Mouse (Mus musculus) megakaryocyte, adult 5-6 weeks (primary cell): ENCODE results near the gene Lrrc49. TPM values are rescaled to one million over a fixed set of nuclear protein-coding genes. Genes with fewer than 3 reads are reported as not detected.

Source experiments
- ATAC-seq: 2 replicates; pipeline ENCODE4 v1.8.0; 2016; ENCODE audit warnings: mild to moderate bottlenecking, inconsistent platforms; ENCODE audit not compliant: poor library complexity, severe bottlenecking
- total RNA-seq, 2 experiments: library from RNA; stranded (forward) in 1 of 2; stranded (reverse) in 1 of 2; fragments of 153-499, 151-499 nt in 1 of 2; fragments of 221-1000, 200-1000 nt in 1 of 2; gene quantifications; 2 replicates each; pipeline versions ENCODE4 v1.2.3 to v1.2.4; 2015 to 2017

Lrrc49 gene
- total RNA-seq, 2 experiments from 2014 or later = 2.8 to 3.6 TPM

- ATAC-seq = no peak
Observed at GRCm38 (mm10) chr9:60676429-60676828, 11.5 kb downstream of the Lrrc49 start.

- no peak for ATAC-seq
Observed at GRCm38 (mm10) chr9:60674780-60675179, 13.2 kb downstream of the Lrrc49 start.

GRCm38 (mm10) chr9:60672568-60672967 lies 15.4 kb downstream of the Lrrc49 start:
- ATAC-seq = no peak

- ATAC-seq = no peak
Observed at GRCm38 (mm10) chr9:60668886-60669285, 19.1 kb downstream of the Lrrc49 start.

GRCm38 (mm10) chr9:60665535-60665934 lies 22.4 kb downstream of the Lrrc49 start:
- ATAC-seq = no peak

- no peak for ATAC-seq
Observed at GRCm38 (mm10) chr9:60664866-60665265, 23.1 kb downstream of the Lrrc49 start.

GRCm38 (mm10) chr9:60664385-60664784 lies 23.6 kb downstream of the Lrrc49 start:
- no peak for ATAC-seq

GRCm38 (mm10) chr9:60662936-60663335 lies 25.0 kb downstream of the Lrrc49 start:
- ATAC-seq = no peak

GRCm38 (mm10) chr9:60653582-60653981 lies 34.4 kb downstream of the Lrrc49 start:
- ATAC-seq = no peak

GRCm38 (mm10) chr9:60653137-60653536 lies 34.8 kb downstream of the Lrrc49 start:
- ATAC-seq = no peak

- no peak for ATAC-seq
Observed at GRCm38 (mm10) chr9:60650277-60650676, 37.7 kb downstream of the Lrrc49 start.

- ATAC-seq = no peak
Observed at GRCm38 (mm10) chr9:60648981-60649975, 38.7 kb downstream of the Lrrc49 start.

GRCm38 (mm10) chr9:60633601-60634000 lies 54.4 kb downstream of the Lrrc49 start:
- ATAC-seq = no peak

GRCm38 (mm10) chr9:60626311-60626791 lies 61.6 kb downstream of the Lrrc49 start:
- ATAC-seq = no peak

GRCm38 (mm10) chr9:60625895-60626294 lies 62.1 kb downstream of the Lrrc49 start:
- no peak for ATAC-seq

- no peak for ATAC-seq
Observed at GRCm38 (mm10) chr9:60616946-60617345, 71.0 kb downstream of the Lrrc49 start.

GRCm38 (mm10) chr9:60616359-60616758 lies 71.6 kb downstream of the Lrrc49 start:
- ATAC-seq = no peak

GRCm38 (mm10) chr9:60612260-60612659 lies 75.7 kb downstream of the Lrrc49 start:
- 0 out of 2 replicates have a peak, but pooled peaks have one; percentile 27 for ATAC-seq

- ATAC-seq = no peak
Observed at GRCm38 (mm10) chr9:60610194-60610593, 77.8 kb downstream of the Lrrc49 start.

GRCm38 (mm10) chr9:60608857-60609256 lies 79.1 kb downstream of the Lrrc49 start:
- no peak for ATAC-seq

- no peak for ATAC-seq
Observed at GRCm38 (mm10) chr9:60608086-60608485, 79.9 kb downstream of the Lrrc49 start.

GRCm38 (mm10) chr9:60604971-60605370 lies 83.0 kb downstream of the Lrrc49 start:
- ATAC-seq = no peak
